Mouse (Mus musculus) C2C12 (cell line): ENCODE data around the gene Pkp4.

Source experiments
- CEBPB ChIP-seq: IDR thresholded peaks from one replicate; pipeline ENCODE4 v1.6.1; 2011; ENCODE audit warnings: low read depth, mild to moderate bottlenecking, control low read depth, moderate library complexity
- CTCF ChIP-seq: IDR thresholded peaks from one replicate; pipeline ENCODE4 v1.5.1; 2011; ENCODE audit not compliant: control insufficient read depth, insufficient read depth, insufficient read length
- FOSL1 ChIP-seq: IDR thresholded peaks from one replicate; pipeline ENCODE4 v1.8.0; 2011; ENCODE audit warnings: mild to moderate bottlenecking, low read length; ENCODE audit not compliant: poor library complexity, insufficient read depth, severe bottlenecking
- MAX ChIP-seq: IDR thresholded peaks from one replicate; pipeline ENCODE4 v1.6.1; 2011; ENCODE audit warnings: mild to moderate bottlenecking, control low read depth
- MYOD1 ChIP-seq: IDR thresholded peaks from one replicate; pipeline ENCODE4 v1.6.1; 2011; ENCODE audit warnings: low read depth; ENCODE audit not compliant: control insufficient read depth, insufficient read length
- MYOG ChIP-seq: IDR thresholded peaks from one replicate; pipeline ENCODE4 v1.6.1; 2011; ENCODE audit not compliant: control insufficient read depth, insufficient read length; ENCODE audit errors: extremely low read depth
- USF1 ChIP-seq: IDR thresholded peaks from one replicate; pipeline ENCODE4 v1.6.1; 2011; ENCODE audit warnings: low read depth, mild to moderate bottlenecking, control low read depth, moderate library complexity

GRCm38 (mm10) chr2:59129023-59129422 is 31.6 kb upstream of the Pkp4 start:
- no peak for TF ChIP-seq CTCF
- TF ChIP-seq MAX: no peak
- no peak for TF ChIP-seq CEBPB
- TF ChIP-seq USF1: no peak
- TF ChIP-seq MYOG: no peak
- no peak for TF ChIP-seq MYOD1
- TF ChIP-seq FOSL1: no peak
